8 mouse cellular contexts compared by ENCODE assay signal in the genomic region with DNA sequence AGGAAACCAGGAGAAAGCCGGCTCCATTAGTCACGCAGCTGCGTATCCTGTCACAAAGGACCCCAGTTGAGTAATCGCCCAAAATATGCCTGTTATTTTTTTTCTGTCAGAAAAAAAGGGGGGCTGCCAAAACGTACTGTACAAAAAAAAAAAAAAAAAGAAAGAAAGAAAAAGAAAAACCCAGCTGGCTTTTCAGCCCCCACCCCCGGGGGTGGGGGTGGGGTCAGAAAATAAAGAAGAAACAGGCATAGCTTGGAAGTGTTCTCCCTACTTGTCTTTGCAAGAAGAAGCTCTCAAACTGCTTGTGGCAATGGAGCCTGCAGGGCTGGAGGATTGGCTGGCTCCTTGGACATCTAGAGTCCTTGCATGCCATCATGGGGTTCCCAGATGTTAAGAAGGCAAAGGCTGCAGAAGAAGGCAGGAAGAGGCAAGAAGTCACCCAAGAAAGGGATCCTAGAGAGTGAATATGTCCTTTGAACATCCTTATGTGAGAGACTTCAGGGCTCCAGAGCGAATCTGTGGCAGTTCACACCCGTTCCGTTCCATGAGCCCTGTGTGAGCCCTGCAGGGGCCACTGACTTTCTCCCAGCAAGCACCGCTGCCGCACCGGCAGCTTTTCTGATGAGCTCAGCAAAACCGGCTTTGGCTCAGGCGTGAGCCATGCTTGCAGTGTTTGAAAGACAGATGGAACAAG.
DNase-seq lines count a peak whose midpoint lies in the region; ATAC-seq and TF ChIP-seq lines count a peak whose summit lies in the region.

No protein-coding gene starts in this region.

- intact Hi-C loops in gastrocnemius, postnatal 14 days (cut with DNase I; ENCODE audit: low total_unique reads), result no loop called here

- peak overlapping the region; percentile 39; the same call in 1 of the 2 replicates for H3K4me2 ChIP-seq in intestine, postnatal 0 days (replicated peaks; ENCODE audit: low read depth)

- no peaks in the 10 kb centered on the region for H3K9me3 ChIP-seq in intestine, postnatal 0 days (ENCODE audit: control insufficient read depth)
- no peaks in the 10 kb centered on the region for H3K9me3 ChIP-seq in limb, embryonic 10.5 days (replicated peaks)

- 0 out of 2 replicates have a peak, but pooled peaks cover 8% of the 10 kb centered on the region for H3K4me1 ChIP-seq in intestine, postnatal 0 days (replicated peaks; ENCODE audit: control insufficient read depth, insufficient read depth, low read length)
- H3K4me1 ChIP-seq in limb, embryonic 10.5 days, result peaks cover 45% of the 10 kb centered on the region

- no peaks in the 10 kb centered on the region for H3K27me3 ChIP-seq in intestine, postnatal 0 days (replicated peaks; ENCODE audit: control insufficient read depth, insufficient read depth, low read length)
- H3K27me3 ChIP-seq in limb, embryonic 10.5 days (ENCODE audit: low read depth, poor library complexity, severe bottlenecking), result no peaks in the 10 kb centered on the region

- H3K9ac ChIP-seq in intestine, postnatal 0 days (ENCODE audit: low read depth, low read length), result no peak overlapping the region

- no peaks in the 10 kb centered on the region for H3K36me3 ChIP-seq in intestine, postnatal 0 days (ENCODE audit: control insufficient read depth, insufficient read depth)
- no peaks in the 10 kb centered on the region for H3K36me3 ChIP-seq in limb, embryonic 10.5 days

- no peak overlapping the region for H3K4me3 ChIP-seq in intestine, postnatal 0 days (ENCODE audit: low read depth, low read length)
- no peak overlapping the region for H3K4me3 ChIP-seq in limb, embryonic 10.5 days

- no peak overlapping the region; the same call in 1 of the 2 replicates for H3K27ac ChIP-seq in intestine, postnatal 0 days (ENCODE audit: low read depth, low read length)
- peak overlapping the region; percentile 83 for H3K27ac ChIP-seq in limb, embryonic 10.5 days

- TF ChIP-seq CTCF in intestine, postnatal 0 days (IDR thresholded peaks at IDR 0.05; ENCODE audit: low read depth), result no peak

- 30% methylated on average over 14 of the region's 14 CpGs for WGBS in intestine, postnatal 0 days
- WGBS in limb, embryonic 10.5 days, result 42% methylated on average over 14 of the region's 14 CpGs

- peak; percentile 58 for DNase-seq in cerebellum, postnatal 10 days
- no peak for DNase-seq in cerebellum, adult 11-12 months
- DNase-seq in c-Kit-positive CD71-positive TER-119-negative erythroid progenitor cells, embryonic 14.5 days (ENCODE audit: low read depth), result peak; percentile 40
- peak; percentile 64 for DNase-seq in gastrocnemius, postnatal 14 days
- peak; percentile 55 for DNase-seq in limb, embryonic 10.5 days (ENCODE audit: low spot score)
- peak; percentile 53 for DNase-seq in mesoderm, embryonic 11.5 days (ENCODE audit: low read depth, low spot score)
- DNase-seq in spleen, postnatal 36 days (ENCODE audit: low spot score in 2 of 2), result peak; percentile 70

- no peak for ATAC-seq in intestine, postnatal 0 days
